Mouse (Mus musculus): ENCODE measurements around the gene Glipr1l2. TPM values are rescaled to one million over a fixed set of nuclear protein-coding genes. Genes with fewer than 3 reads are reported as not detected.
"Not testable (repeated sequence)": the region's sequence is repeated elsewhere in the genome, so short reads cannot be mapped to it uniquely, and the experiment has no call there.

Glipr1l2 gene
- not detected in 2 replicates for total RNA-seq (2012; rRNA removed)

- no peaks in the 10 kb centered on the region for H3K36me3 ChIP-seq (ENCODE audit: control insufficient read depth, insufficient read depth, low read length, poor library complexity, severe bottlenecking)
- TF ChIP-seq MAFK (IDR thresholded peaks at IDR 0.05; ENCODE audit: insufficient read depth, low read depth, low read length) (no peak), HCFC1 (IDR thresholded peaks at IDR 0.05; ENCODE audit: borderline replicate concordance, insufficient read depth, low read length) (no peak), ZNF384 (IDR thresholded peaks at IDR 0.05; ENCODE audit: low read depth, low read length) (no peak), ZC3H11A (IDR thresholded peaks at IDR 0.05; ENCODE audit: borderline replicate concordance, low read depth, low read length) (no peak), CHD2 (IDR thresholded peaks at IDR 0.05; ENCODE audit: low read depth, low read length) (no peak)
- H3K9ac ChIP-seq (ENCODE audit: insufficient read depth, low read depth, low read length, poor library complexity, severe bottlenecking): no peak within 1 kb of the TSS
- H3K27ac ChIP-seq (ENCODE audit: insufficient read depth, low read depth, low read length, poor library complexity, severe bottlenecking): no peak within 1 kb of the TSS
- H3K4me1 ChIP-seq (ENCODE audit: control insufficient read depth in 2 of 2, insufficient read depth in 2 of 2, low read length in 2 of 2, poor library complexity in 1 of 2): no peaks in the 10 kb centered on the region
- H3K4me3 ChIP-seq (ENCODE audit: insufficient read depth in 1 of 2, low read depth in 1 of 2, low read length in 2 of 2, poor library complexity in 1 of 2, severe bottlenecking in 1 of 2): no peak within 1 kb of the TSS
- in situ Hi-C loops (cut with MboI; ENCODE audit: low sequenced_read_pairs in 2 of 2, unreplicated experiment in 2 of 2): no loop called here
- DNase-seq (ENCODE audit: low read depth, low spot score): no peak
- no peaks in the 10 kb centered on the region for H3K9me3 ChIP-seq (ENCODE audit: control insufficient read depth, insufficient read depth, low read depth, low read length)
Measured at GRCm38 (mm10) chr10:112083157-112083556, at the start of gene Glipr1l2. TSS of gene Glipr1l2 (plus strand) at chr10:112083354.

DNA sequence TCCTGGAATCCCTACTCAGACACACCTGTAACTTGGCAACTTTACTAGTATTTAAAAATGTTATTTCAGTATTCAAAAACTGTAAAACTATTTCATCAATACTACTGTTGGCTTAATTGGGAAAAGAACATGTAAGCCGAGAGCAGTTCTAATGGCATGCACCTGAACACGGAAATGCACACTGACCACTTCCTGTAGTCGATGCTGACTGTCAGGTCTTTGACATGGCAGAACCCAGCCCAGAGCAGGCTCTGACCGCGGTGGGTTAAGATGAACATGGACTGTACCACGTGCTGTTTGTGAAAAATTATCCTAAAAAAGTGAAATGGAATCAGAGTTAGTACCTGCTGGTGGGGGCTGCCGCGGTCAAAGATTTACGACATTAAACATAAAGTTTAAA is 39.6 kb upstream of the Glipr1l2 start:
- H3K4me1 ChIP-seq (ENCODE audit: control insufficient read depth in 2 of 2, insufficient read depth in 2 of 2, low read length in 2 of 2, poor library complexity in 1 of 2); H3K36me3 ChIP-seq (ENCODE audit: control insufficient read depth, insufficient read depth, low read length, poor library complexity, severe bottlenecking); H3K4me3 ChIP-seq (ENCODE audit: insufficient read depth in 1 of 2, low read depth in 1 of 2, low read length in 2 of 2, poor library complexity in 1 of 2, severe bottlenecking in 1 of 2); DNase-seq (ENCODE audit: low read depth, low spot score); H3K27ac ChIP-seq (ENCODE audit: insufficient read depth, low read depth, low read length, poor library complexity, severe bottlenecking); H3K9ac ChIP-seq (ENCODE audit: insufficient read depth, low read depth, low read length, poor library complexity, severe bottlenecking); in situ Hi-C loops (cut with MboI; ENCODE audit: low sequenced_read_pairs in 2 of 2, unreplicated experiment in 2 of 2); H3K9me3 ChIP-seq (ENCODE audit: control insufficient read depth, insufficient read depth, low read depth, low read length): not testable (repeated sequence)

- H3K9me3 ChIP-seq (ENCODE audit: control insufficient read depth, insufficient read depth, low read depth, low read length); H3K27ac ChIP-seq (ENCODE audit: insufficient read depth, low read depth, low read length, poor library complexity, severe bottlenecking); H3K36me3 ChIP-seq (ENCODE audit: control insufficient read depth, insufficient read depth, low read length, poor library complexity, severe bottlenecking); DNase-seq (ENCODE audit: low read depth, low spot score); H3K4me1 ChIP-seq (ENCODE audit: control insufficient read depth in 2 of 2, insufficient read depth in 2 of 2, low read length in 2 of 2, poor library complexity in 1 of 2); H3K9ac ChIP-seq (ENCODE audit: insufficient read depth, low read depth, low read length, poor library complexity, severe bottlenecking); H3K4me3 ChIP-seq (ENCODE audit: insufficient read depth in 1 of 2, low read depth in 1 of 2, low read length in 2 of 2, poor library complexity in 1 of 2, severe bottlenecking in 1 of 2); in situ Hi-C loops (cut with MboI; ENCODE audit: low sequenced_read_pairs in 2 of 2, unreplicated experiment in 2 of 2): not testable (repeated sequence)
Measured at GRCm38 (mm10) chr10:112044283-112044682, 38.9 kb upstream of the Glipr1l2 start.

GRCm38 (mm10) chr10:112051220-112051619 is 31.9 kb upstream of the Glipr1l2 start:
- DNase-seq (ENCODE audit: low read depth, low spot score): no peak
- no peak overlapping the region for H3K9ac ChIP-seq (ENCODE audit: insufficient read depth, low read depth, low read length, poor library complexity, severe bottlenecking)
- no peaks in the 10 kb centered on the region for H3K9me3 ChIP-seq (ENCODE audit: control insufficient read depth, insufficient read depth, low read depth, low read length)
- in situ Hi-C loops (cut with MboI; ENCODE audit: low sequenced_read_pairs in 2 of 2, unreplicated experiment in 2 of 2): no loop called here
- H3K36me3 ChIP-seq (ENCODE audit: control insufficient read depth, insufficient read depth, low read length, poor library complexity, severe bottlenecking): no peaks in the 10 kb centered on the region
- no peaks in the 10 kb centered on the region for H3K4me1 ChIP-seq (ENCODE audit: control insufficient read depth in 2 of 2, insufficient read depth in 2 of 2, low read length in 2 of 2, poor library complexity in 1 of 2)
- H3K27ac ChIP-seq (ENCODE audit: insufficient read depth, low read depth, low read length, poor library complexity, severe bottlenecking): no peak overlapping the region
- TF ChIP-seq ZNF384 (IDR thresholded peaks at IDR 0.05; ENCODE audit: low read depth, low read length) (no peak), HCFC1 (IDR thresholded peaks at IDR 0.05; ENCODE audit: borderline replicate concordance, insufficient read depth, low read length) (no peak), ZC3H11A (IDR thresholded peaks at IDR 0.05; ENCODE audit: borderline replicate concordance, low read depth, low read length) (no peak), MAFK (IDR thresholded peaks at IDR 0.05; ENCODE audit: insufficient read depth, low read depth, low read length) (no peak), CHD2 (IDR thresholded peaks at IDR 0.05; ENCODE audit: low read depth, low read length) (no peak)
- H3K4me3 ChIP-seq (ENCODE audit: insufficient read depth in 1 of 2, low read depth in 1 of 2, low read length in 2 of 2, poor library complexity in 1 of 2, severe bottlenecking in 1 of 2): no peak overlapping the region

GRCm38 (mm10) chr10:112051956-112052355 is 31.2 kb upstream of the Glipr1l2 start:
- H3K36me3 ChIP-seq (ENCODE audit: control insufficient read depth, insufficient read depth, low read length, poor library complexity, severe bottlenecking); H3K27ac ChIP-seq (ENCODE audit: insufficient read depth, low read depth, low read length, poor library complexity, severe bottlenecking); in situ Hi-C loops (cut with MboI; ENCODE audit: low sequenced_read_pairs in 2 of 2, unreplicated experiment in 2 of 2); H3K9me3 ChIP-seq (ENCODE audit: control insufficient read depth, insufficient read depth, low read depth, low read length); H3K4me3 ChIP-seq (ENCODE audit: insufficient read depth in 1 of 2, low read depth in 1 of 2, low read length in 2 of 2, poor library complexity in 1 of 2, severe bottlenecking in 1 of 2); H3K4me1 ChIP-seq (ENCODE audit: control insufficient read depth in 2 of 2, insufficient read depth in 2 of 2, low read length in 2 of 2, poor library complexity in 1 of 2); H3K9ac ChIP-seq (ENCODE audit: insufficient read depth, low read depth, low read length, poor library complexity, severe bottlenecking); DNase-seq (ENCODE audit: low read depth, low spot score): not testable (repeated sequence)

Measured in ES-E14 (cell line).